Mouse (Mus musculus) heart, embryonic 16.5 days (tissue): Measurements from ENCODE around the gene Misp. TPM values are rescaled to one million over a fixed set of nuclear protein-coding genes. Genes with fewer than 3 reads are reported as not detected.

ENCODE experiments used
- ATAC-seq: fragments of 200-750 bp; cut with Nextera tagmentation; replicated peaks from 2 replicates; pipeline ENCODE4 v1.8.0; 2017; ENCODE audit warnings: moderate number of reproducible peaks; ENCODE audit not compliant: insufficient read depth, low FRiP score; ENCODE audit errors: extremely low read depth
- H3K27ac ChIP-seq: fragments of 300-500 bp; sonication (generic); 2 replicates; pipeline ENCODE4 v1.5.1; 2014; ENCODE audit warnings: mild to moderate bottlenecking, low read length, control low read depth, moderate library complexity
- H3K27me3 ChIP-seq: fragments of 300-500 bp; sonication (generic); 2 replicates; pipeline ENCODE4 v1.6.1; 2014; ENCODE audit warnings: low read length, mixed read lengths; ENCODE audit not compliant: control insufficient read depth, insufficient read depth
- H3K36me3 ChIP-seq: fragments of 300-500 bp; sonication (generic); 2 replicates; pipeline ENCODE4 v1.6.1; 2014; ENCODE audit not compliant: control insufficient read depth, insufficient read depth
- H3K4me1 ChIP-seq: fragments of 300-500 bp; sonication (generic); 2 replicates; pipeline ENCODE4 v1.6.1; 2014; ENCODE audit warnings: low read length, mixed read lengths; ENCODE audit not compliant: control insufficient read depth, insufficient read depth
- H3K4me2 ChIP-seq: fragments of 300-500 bp; sonication (generic); 2 replicates; pipeline ENCODE4 v1.6.1; 2014; ENCODE audit warnings: low read depth, mild to moderate bottlenecking, control low read depth, low read length
- H3K4me3 ChIP-seq: fragments of 300-500 bp; sonication (generic); 2 replicates; pipeline ENCODE4 v1.5.1; 2014; ENCODE audit warnings: mild to moderate bottlenecking, control low read depth, low read length
- H3K9ac ChIP-seq: fragments of 300-500 bp; sonication (generic); 2 replicates; pipeline ENCODE4 v1.6.1; 2014; ENCODE audit warnings: low read length, control low read depth
- H3K9me3 ChIP-seq: fragments of 300-500 bp; sonication (generic); replicated peaks from 2 replicates; pipeline ENCODE4 v1.6.1; 2016; ENCODE audit warnings: low read length; ENCODE audit not compliant: control insufficient read depth
- WGBS: fragments of 180-500 bp; shearing (Covaris S2); extraction: QIAGEN DNeasy Blood & Tissue Kit; methylation state at CpG from one replicate; pipeline ENCODE4 v1.1.7; 2014; 5-methylcytosine and 5-hydroxymethylcytosine counted together
- polyA plus RNA-seq: library from polyadenylated mRNA; unstranded; fragments of >200 nt; fragmentation: Nextera tagmentation; extraction: Ambion mirVana; gene quantifications from 2 replicates; pipeline ENCODE4 v1.2.1, GENCODE M21; 2015

Misp gene
- polyA plus RNA-seq, 1 experiment from 2014 or later = 1.9 TPM

GRCm38 (mm10) chr10:79840091-79840490 lies 19.3 kb downstream of the Misp start:
- no peak for ATAC-seq
- Histone ChIP-seq H3K27me3 (no peaks in the 10 kb centered on the region), H3K4me3 (no peak overlapping the region)

GRCm38 (mm10) chr10:79840644-79841551 lies 20.1 kb downstream of the Misp start:
- Histone ChIP-seq H3K27ac (peak overlapping the region; percentile 91), H3K4me1 (peaks cover 16% of the 10 kb centered on the region), H3K4me3 (peak overlapping the region; percentile 54), H3K4me2 (peak overlapping the region; percentile 81), H3K9me3 (no peaks in the 10 kb centered on the region), H3K9ac (peak overlapping the region; percentile 74), H3K27me3 (no peaks in the 10 kb centered on the region), H3K36me3 (no peaks in the 10 kb centered on the region)
- WGBS = under 1% methylated on average over 24 of the region's 24 CpGs
- peak; percentile 86 for ATAC-seq

More at GRCm38 (mm10) chr10:79840091-79840490, 19.3 kb downstream of the Misp start:
- peaks cover 16% of the 10 kb centered on the region for H3K4me1 ChIP-seq
- WGBS = 90% methylated on average over 3 of the region's 3 CpGs
- no peaks in the 10 kb centered on the region for H3K9me3 ChIP-seq
- peak overlapping the region; percentile 91 for H3K27ac ChIP-seq
- H3K4me2 ChIP-seq = no peak overlapping the region
- no peak overlapping the region for H3K9ac ChIP-seq
- H3K36me3 ChIP-seq = no peaks in the 10 kb centered on the region

- peak overlapping the region; percentile 27; the same call in 1 of the 2 replicates for H3K27ac ChIP-seq
- no peak overlapping the region for H3K4me2 ChIP-seq
- no peak overlapping the region for H3K4me3 ChIP-seq
- no peak overlapping the region; the same call in 1 of the 2 replicates for H3K9ac ChIP-seq
- 62% methylated on average over 3 of the region's 3 CpGs for WGBS
- no peaks in the 10 kb centered on the region for H3K36me3 ChIP-seq
- peaks cover 16% of the 10 kb centered on the region for H3K4me1 ChIP-seq
- H3K9me3 ChIP-seq = no peaks in the 10 kb centered on the region
- no peak for ATAC-seq
- H3K27me3 ChIP-seq = no peaks in the 10 kb centered on the region
Observed at GRCm38 (mm10) chr10:79842322-79842721, 21.5 kb downstream of the Misp start.

GRCm38 (mm10) chr10:79843476-79843875 lies 22.7 kb downstream of the Misp start:
- Histone ChIP-seq H3K4me1 (peaks cover 16% of the 10 kb centered on the region), H3K9ac (peak overlapping the region; percentile 29; the same call in 1 of the 2 replicates), H3K4me2 (no peak overlapping the region), H3K27ac (no peak overlapping the region), H3K36me3 (no peaks in the 10 kb centered on the region), H3K27me3 (no peaks in the 10 kb centered on the region), H3K4me3 (no peak overlapping the region), H3K9me3 (no peaks in the 10 kb centered on the region)
- WGBS = 54% methylated on average over 6 of the region's 6 CpGs
- no peak for ATAC-seq

- no peaks in the 10 kb centered on the region for H3K9me3 ChIP-seq
- no peaks in the 10 kb centered on the region for H3K36me3 ChIP-seq
- WGBS = 45% methylated on average over 5 of the region's 5 CpGs
- no peaks in the 10 kb centered on the region for H3K27me3 ChIP-seq
- no peak overlapping the region for H3K4me2 ChIP-seq
- ATAC-seq = no peak
- H3K9ac ChIP-seq = no peak overlapping the region
- H3K4me3 ChIP-seq = no peak overlapping the region
- no peak overlapping the region for H3K27ac ChIP-seq
- peaks cover 25% of the 10 kb centered on the region for H3K4me1 ChIP-seq
Observed at GRCm38 (mm10) chr10:79846553-79846952, 25.8 kb downstream of the Misp start.

- no peak overlapping the region for H3K9ac ChIP-seq
- peaks cover 28% of the 10 kb centered on the region for H3K4me1 ChIP-seq
- H3K4me2 ChIP-seq = no peak overlapping the region
- H3K36me3 ChIP-seq = no peaks in the 10 kb centered on the region
- 66% methylated on average over 8 of the region's 8 CpGs for WGBS
- H3K9me3 ChIP-seq = no peaks in the 10 kb centered on the region
- H3K27ac ChIP-seq = peak overlapping the region; percentile 51
- no peaks in the 10 kb centered on the region for H3K27me3 ChIP-seq
- no peak overlapping the region for H3K4me3 ChIP-seq
- ATAC-seq = no peak
Observed at GRCm38 (mm10) chr10:79849941-79850628, 29.3 kb downstream of the Misp start.

GRCm38 (mm10) chr10:79851653-79852052 lies 30.9 kb downstream of the Misp start:
- no peaks in the 10 kb centered on the region for H3K9me3 ChIP-seq
- H3K9ac ChIP-seq = peak overlapping the region; percentile 75
- peak overlapping the region; percentile 99 for H3K27ac ChIP-seq
- H3K4me2 ChIP-seq = peak overlapping the region; percentile 68
- H3K27me3 ChIP-seq = no peaks in the 10 kb centered on the region
- 64% methylated on average over 3 of the region's 3 CpGs for WGBS
- peaks cover 4% of the 10 kb centered on the region; the same call in 1 of the 2 replicates for H3K36me3 ChIP-seq
- H3K4me1 ChIP-seq = peaks cover 37% of the 10 kb centered on the region
- no peak overlapping the region for H3K4me3 ChIP-seq
- no peak for ATAC-seq

- no peak for ATAC-seq
- Histone ChIP-seq H3K4me1 (peaks cover 43% of the 10 kb centered on the region), H3K36me3 (peaks cover 4% of the 10 kb centered on the region; the same call in 1 of the 2 replicates), H3K4me3 (peak overlapping the region; percentile 52), H3K4me2 (peak overlapping the region; percentile 68), H3K27ac (peak overlapping the region; percentile 99), H3K27me3 (no peaks in the 10 kb centered on the region), H3K9ac (peak overlapping the region; percentile 75), H3K9me3 (no peaks in the 10 kb centered on the region)
- WGBS = 36% methylated on average over 9 of the region's 9 CpGs
Observed at GRCm38 (mm10) chr10:79852107-79852789, 31.5 kb downstream of the Misp start.
